Mouse (Mus musculus): Measurements from ENCODE around the gene Ceacam16. TPM values are rescaled to one million over a fixed set of nuclear protein-coding genes. Genes with fewer than 3 reads are reported as not detected.
A peak's percentile ranks its signal among the peaks of the same experiment; 100 is the strongest.

Gene Ceacam16
- total and polyA plus RNA-seq, 2 experiments: 0.09 to 0.11 TPM

GRCm38 (mm10) chr7:19830682-19831156 lies 30.4 kb downstream of the Ceacam16 start:
- no peak for TF ChIP-seq CTCF (IDR thresholded peaks at IDR 0.05; ENCODE audit: low read depth, low read length)
- 0 out of 2 replicates have a peak, but pooled peaks have one; percentile 8 for TF ChIP-seq POLR2A (IDR thresholded peaks at IDR 0.05; ENCODE audit: extremely low read depth, insufficient read depth, low read length)
- Histone ChIP-seq H3K9ac (ENCODE audit: low read depth, low read length) (peak overlapping the region; percentile 39; the same call in 1 of the 2 replicates), H3K27me3 (ENCODE audit: control insufficient read depth, insufficient read depth, low read length) (no peaks in the 10 kb centered on the region), H3K4me3 (ENCODE audit: insufficient read depth, low read depth, low read length) (no peak overlapping the region), H3K27ac (replicated peaks; ENCODE audit: insufficient read depth, low read depth, low read length) (peak overlapping the region; percentile 79), H3K36me3 (ENCODE audit: control insufficient read depth, insufficient read depth, low read length) (no peaks in the 10 kb centered on the region), H3K4me1 (ENCODE audit: control insufficient read depth, insufficient read depth, low read length) (peaks cover 21% of the 10 kb centered on the region), H3K79me2 (ENCODE audit: control insufficient read depth, insufficient read depth, low read length) (no peaks in the 10 kb centered on the region)
- 1% methylated on average over 13 of the region's 13 CpGs for WGBS
- peak; percentile 99 for DNase-seq (ENCODE audit: extremely low read depth, low read depth, low spot score)

GRCm38 (mm10) chr7:19829694-19830093 lies 31.4 kb downstream of the Ceacam16 start:
- H3K9ac ChIP-seq (ENCODE audit: low read depth, low read length): no peak overlapping the region
- no peak overlapping the region for H3K4me3 ChIP-seq (ENCODE audit: insufficient read depth, low read depth, low read length)
- H3K36me3 ChIP-seq (ENCODE audit: control insufficient read depth, insufficient read depth, low read length): no peaks in the 10 kb centered on the region
- H3K27me3 ChIP-seq (ENCODE audit: control insufficient read depth, insufficient read depth, low read length): no peaks in the 10 kb centered on the region
- peaks cover 27% of the 10 kb centered on the region for H3K4me1 ChIP-seq (ENCODE audit: control insufficient read depth, insufficient read depth, low read length)
- 97% methylated on average over 3 of the region's 3 CpGs for WGBS
- H3K79me2 ChIP-seq (ENCODE audit: control insufficient read depth, insufficient read depth, low read length): no peaks in the 10 kb centered on the region
- no peak overlapping the region for H3K27ac ChIP-seq (replicated peaks; ENCODE audit: insufficient read depth, low read depth, low read length)
- DNase-seq (ENCODE audit: extremely low read depth, low read depth, low spot score): no peak
- TF ChIP-seq POLR2A (IDR thresholded peaks at IDR 0.05; ENCODE audit: extremely low read depth, insufficient read depth, low read length) (no peak), CTCF (IDR thresholded peaks at IDR 0.05; ENCODE audit: low read depth, low read length) (no peak)

GRCm38 (mm10) chr7:19826756-19827155 lies 34.3 kb downstream of the Ceacam16 start:
- Histone ChIP-seq H3K4me3 (ENCODE audit: insufficient read depth, low read depth, low read length) (no peak overlapping the region), H3K79me2 (ENCODE audit: control insufficient read depth, insufficient read depth, low read length) (peaks cover 8% of the 10 kb centered on the region; the same call in 1 of the 2 replicates), H3K27me3 (ENCODE audit: control insufficient read depth, insufficient read depth, low read length) (no peaks in the 10 kb centered on the region), H3K4me1 (ENCODE audit: control insufficient read depth, insufficient read depth, low read length) (peaks cover 32% of the 10 kb centered on the region), H3K9ac (ENCODE audit: low read depth, low read length) (no peak overlapping the region), H3K36me3 (ENCODE audit: control insufficient read depth, insufficient read depth, low read length) (no peaks in the 10 kb centered on the region), H3K27ac (replicated peaks; ENCODE audit: insufficient read depth, low read depth, low read length) (no peak overlapping the region)
- DNase-seq (ENCODE audit: extremely low read depth, low read depth, low spot score): no peak
- 61% methylated on average over 6 of the region's 6 CpGs for WGBS
- no peak for TF ChIP-seq CTCF (IDR thresholded peaks at IDR 0.05; ENCODE audit: low read depth, low read length)
- TF ChIP-seq POLR2A (IDR thresholded peaks at IDR 0.05; ENCODE audit: extremely low read depth, insufficient read depth, low read length): no peak

GRCm38 (mm10) chr7:19824182-19824973 lies 36.7 kb downstream of the Ceacam16 start:
- peaks cover 3% of the 10 kb centered on the region; the same call in 1 of the 2 replicates for H3K36me3 ChIP-seq (ENCODE audit: control insufficient read depth, insufficient read depth, low read length)
- WGBS: 5% methylated on average over 26 of the region's 26 CpGs
- H3K4me1 ChIP-seq (ENCODE audit: control insufficient read depth, insufficient read depth, low read length): peaks cover 22% of the 10 kb centered on the region
- TF ChIP-seq CTCF (IDR thresholded peaks at IDR 0.05; ENCODE audit: low read depth, low read length) (no peak), POLR2A (IDR thresholded peaks at IDR 0.05; ENCODE audit: extremely low read depth, insufficient read depth, low read length) (0 out of 2 replicates have a peak, but pooled peaks have one; percentile 52)
- H3K4me3 ChIP-seq (ENCODE audit: insufficient read depth, low read depth, low read length): 0 out of 2 replicates have a peak overlapping the region, but pooled peaks have one; percentile 10
- peak overlapping the region; percentile 54 for H3K9ac ChIP-seq (ENCODE audit: low read depth, low read length)
- H3K27me3 ChIP-seq (ENCODE audit: control insufficient read depth, insufficient read depth, low read length): no peaks in the 10 kb centered on the region
- H3K27ac ChIP-seq (replicated peaks; ENCODE audit: insufficient read depth, low read depth, low read length): peak overlapping the region; percentile 96
- H3K79me2 ChIP-seq (ENCODE audit: control insufficient read depth, insufficient read depth, low read length): peaks cover 10% of the 10 kb centered on the region; the same call in 1 of the 2 replicates
- peak; percentile 89 for DNase-seq (ENCODE audit: extremely low read depth, low read depth, low spot score)

GRCm38 (mm10) chr7:19823256-19824181 lies 37.6 kb downstream of the Ceacam16 start:
- peak overlapping the region; percentile 54 for H3K9ac ChIP-seq (ENCODE audit: low read depth, low read length)
- peak; percentile 55 for DNase-seq (ENCODE audit: extremely low read depth, low read depth, low spot score)
- no peak overlapping the region for H3K4me3 ChIP-seq (ENCODE audit: insufficient read depth, low read depth, low read length)
- 18% methylated on average over 16 of the region's 16 CpGs for WGBS
- peaks cover 3% of the 10 kb centered on the region; the same call in 1 of the 2 replicates for H3K36me3 ChIP-seq (ENCODE audit: control insufficient read depth, insufficient read depth, low read length)
- peak overlapping the region; percentile 86 for H3K27ac ChIP-seq (replicated peaks; ENCODE audit: insufficient read depth, low read depth, low read length)
- H3K79me2 ChIP-seq (ENCODE audit: control insufficient read depth, insufficient read depth, low read length): peaks cover 10% of the 10 kb centered on the region; the same call in 1 of the 2 replicates
- no peaks in the 10 kb centered on the region for H3K27me3 ChIP-seq (ENCODE audit: control insufficient read depth, insufficient read depth, low read length)
- peaks cover 30% of the 10 kb centered on the region for H3K4me1 ChIP-seq (ENCODE audit: control insufficient read depth, insufficient read depth, low read length)
- TF ChIP-seq POLR2A (IDR thresholded peaks at IDR 0.05; ENCODE audit: extremely low read depth, insufficient read depth, low read length) (no peak), CTCF (IDR thresholded peaks at IDR 0.05; ENCODE audit: low read depth, low read length) (no peak)

Data from liver, adult 2 months (tissue).